Mouse (Mus musculus) embryo, embryonic 11.5 days (tissue): ENCODE measurements around the gene Tsr3.

Experiments used
- DNase-seq: peaks from one replicate; pipeline ENCODE4 v3.0.0-alpha.2; 2012; ENCODE audit warnings: low read depth, low spot score

Gene Tsr3

GRCm38 (mm10) chr17:25290411-25290810, 50.4 kb downstream of the Tsr3 start:
- no peak for DNase-seq
